Mouse (Mus musculus) megakaryocyte-erythroid progenitor cell, adult 5-6 weeks (primary cell): ENCODE data around the gene Slc25a26. TPM values are rescaled to one million over a fixed set of nuclear protein-coding genes. Genes with fewer than 3 reads are reported as not detected.
A peak's percentile ranks its signal among the peaks of the same experiment; 100 is the strongest.

Experiments
- ATAC-seq: replicated peaks from 2 replicates; pipeline ENCODE4 v1.8.0; 2016; ENCODE audit warnings: mild to moderate bottlenecking, inconsistent platforms; ENCODE audit not compliant: severe bottlenecking, poor library complexity, low FRiP score, low TSS enrichment
- total RNA-seq, 2 experiments: library from RNA; stranded (forward) in 1 of 2; stranded (reverse) in 1 of 2; fragments of 200-1000, 215-1000 nt in 1 of 2; fragments of >200 nt in 1 of 2; fragmentation: Nextera tagmentation in 1 of 2; gene quantifications; 2 replicates each; pipeline ENCODE4 v1.2.3; 2014 to 2017

Gene Slc25a26
- total RNA-seq, 2 experiments from 2014 or later: 3.0 to 9.9 TPM

DNA sequence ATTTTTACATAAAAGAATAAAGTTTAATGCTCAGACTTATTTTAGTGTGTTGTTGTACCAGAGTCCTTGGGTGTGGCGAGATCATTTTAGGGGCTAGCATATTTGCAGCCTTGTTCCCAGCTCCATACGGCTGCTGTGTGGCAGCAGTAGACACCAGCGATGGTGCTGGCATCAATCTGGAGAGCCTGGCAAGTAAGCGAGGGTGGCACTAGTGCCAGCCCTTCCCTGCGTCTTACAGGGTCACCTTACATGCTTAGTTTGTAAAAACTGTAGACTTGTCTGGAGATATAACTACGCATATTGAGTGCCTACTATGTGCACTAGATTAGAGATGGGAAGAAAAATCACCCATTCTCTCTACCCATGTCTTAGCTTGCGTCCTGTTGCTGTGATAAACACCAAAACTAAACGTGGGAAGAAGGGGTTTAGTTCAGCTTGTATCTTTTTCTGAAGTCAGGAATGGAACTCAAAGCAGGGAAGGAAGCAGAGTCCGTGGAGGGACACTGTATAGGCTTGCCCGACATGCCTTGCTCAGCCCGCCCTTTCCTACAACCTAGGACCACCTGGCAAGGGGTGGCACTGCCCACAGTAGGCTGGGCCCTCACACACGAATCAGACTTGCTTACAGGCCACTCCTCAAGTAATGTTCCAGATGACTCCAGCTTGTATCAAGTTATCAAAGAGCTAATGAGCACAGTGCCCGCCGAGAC lies 96.1 kb downstream of the Slc25a26 start:
- ATAC-seq: no peak

- no peak for ATAC-seq
Measured at GRCm38 (mm10) chr6:94596761-94597485, 96.8 kb downstream of the Slc25a26 start.

DNA sequence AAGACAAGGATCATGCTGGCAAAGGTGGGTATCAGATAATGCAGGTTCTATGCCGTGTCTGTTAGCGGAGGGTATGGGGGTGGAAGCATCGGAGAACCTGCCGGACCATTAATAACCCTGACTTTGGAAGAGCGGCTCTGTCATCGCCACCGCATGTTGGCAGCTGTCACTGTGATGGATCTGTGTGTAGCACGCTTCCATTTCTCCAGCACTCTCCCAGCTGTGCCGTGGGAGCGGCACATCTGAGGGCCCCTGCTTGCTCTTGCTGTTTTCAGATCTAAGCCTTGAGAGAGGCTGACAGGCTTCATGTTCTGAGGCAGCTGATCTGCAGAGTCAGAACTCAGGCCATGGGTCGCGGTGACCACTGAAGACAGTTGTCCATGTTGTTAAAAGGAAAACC lies 98.3 kb downstream of the Slc25a26 start:
- no peak for ATAC-seq

GRCm38 (mm10) chr6:94599016-94599415 lies 98.9 kb downstream of the Slc25a26 start:
- ATAC-seq: 0 out of 2 replicates have a peak, but pooled peaks have one; percentile 42

GRCm38 (mm10) chr6:94601101-94601500 lies 101.0 kb downstream of the Slc25a26 start:
- ATAC-seq: no peak

- no peak for ATAC-seq
Measured at GRCm38 (mm10) chr6:94601811-94602210, 101.7 kb downstream of the Slc25a26 start.

DNA sequence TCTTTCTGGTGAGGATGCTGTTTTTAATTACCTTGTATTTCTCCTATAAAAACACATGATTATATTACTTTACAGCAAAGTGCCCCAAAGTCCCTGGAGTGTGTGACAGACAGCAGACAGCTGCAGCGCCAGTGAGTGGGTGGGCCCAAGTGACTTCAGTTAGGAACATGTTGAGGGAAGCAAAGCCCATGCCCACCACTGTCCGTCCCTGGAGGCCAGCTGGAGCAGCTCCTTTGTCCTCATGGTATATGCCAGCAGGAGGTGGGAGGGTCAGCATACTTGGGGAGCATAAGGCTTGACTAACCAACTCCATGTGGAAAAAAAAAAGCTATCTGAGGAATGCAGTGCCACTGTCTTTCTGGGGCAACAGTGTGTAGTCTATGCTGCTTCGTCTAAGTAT lies 103.9 kb downstream of the Slc25a26 start:
- no peak for ATAC-seq

GRCm38 (mm10) chr6:94604546-94604945 lies 104.4 kb downstream of the Slc25a26 start:
- ATAC-seq: no peak

GRCm38 (mm10) chr6:94613235-94613895 lies 113.2 kb downstream of the Slc25a26 start:
- ATAC-seq: no peak

- no peak for ATAC-seq
Measured at GRCm38 (mm10) chr6:94614346-94614745, 114.2 kb downstream of the Slc25a26 start.

DNA sequence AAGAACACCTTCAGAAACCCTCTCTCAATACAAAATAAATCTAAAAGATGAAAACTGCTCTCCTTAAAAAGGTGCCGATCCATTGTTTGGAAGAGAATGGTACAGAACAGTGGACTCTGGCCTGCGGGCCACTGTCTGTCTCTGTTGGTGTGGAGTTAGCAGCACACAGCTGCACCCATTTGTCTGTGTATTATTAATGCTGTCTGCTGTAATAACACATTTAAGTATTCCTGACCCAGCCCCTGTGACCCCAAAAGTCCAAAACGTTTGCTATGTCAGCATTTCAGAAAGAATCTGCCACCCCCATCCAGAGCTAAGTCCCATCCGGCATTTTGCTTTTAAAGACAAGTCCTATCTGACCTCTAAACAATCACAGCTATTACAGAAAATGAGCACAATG lies 115.8 kb downstream of the Slc25a26 start:
- ATAC-seq: no peak

DNA sequence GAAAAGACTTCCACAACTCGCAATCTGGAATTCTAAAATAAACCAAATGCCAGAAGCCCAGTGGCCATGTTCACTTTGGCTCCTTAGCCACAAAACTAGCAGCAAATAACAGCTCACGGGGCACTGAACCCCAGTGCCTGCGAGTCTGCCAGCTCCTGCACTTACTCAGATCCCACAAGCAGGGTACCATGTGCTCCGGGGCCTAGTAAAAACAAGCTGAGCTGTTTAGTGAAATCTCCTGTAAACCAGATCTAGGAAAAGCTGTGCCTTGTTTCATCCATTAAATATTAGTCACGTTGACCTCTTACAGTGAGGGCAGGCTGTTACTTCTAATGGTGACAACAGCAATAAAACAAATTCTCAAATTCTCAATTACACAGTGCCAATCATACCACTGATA lies 118.5 kb downstream of the Slc25a26 start:
- ATAC-seq: no peak

DNA sequence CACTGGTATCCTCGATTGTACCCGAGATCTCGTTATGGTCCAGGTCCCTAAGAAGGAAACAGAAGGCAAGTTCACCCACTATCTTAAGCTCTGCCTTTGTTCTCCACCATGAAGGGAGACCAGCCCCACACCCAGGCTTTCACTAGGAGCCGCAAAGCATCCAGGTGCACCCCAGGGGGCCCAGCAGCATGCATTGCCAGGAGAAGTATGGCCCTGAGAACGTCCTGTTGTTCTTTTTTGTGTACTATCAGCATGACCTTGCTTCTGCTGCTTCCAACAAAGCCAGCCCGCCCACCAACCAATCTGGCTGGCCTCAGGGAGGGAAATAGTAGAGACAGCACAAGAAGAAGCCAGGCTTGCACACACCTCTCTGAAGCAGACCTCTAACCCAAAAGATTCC lies 120.2 kb downstream of the Slc25a26 start:
- no peak for ATAC-seq

DNA sequence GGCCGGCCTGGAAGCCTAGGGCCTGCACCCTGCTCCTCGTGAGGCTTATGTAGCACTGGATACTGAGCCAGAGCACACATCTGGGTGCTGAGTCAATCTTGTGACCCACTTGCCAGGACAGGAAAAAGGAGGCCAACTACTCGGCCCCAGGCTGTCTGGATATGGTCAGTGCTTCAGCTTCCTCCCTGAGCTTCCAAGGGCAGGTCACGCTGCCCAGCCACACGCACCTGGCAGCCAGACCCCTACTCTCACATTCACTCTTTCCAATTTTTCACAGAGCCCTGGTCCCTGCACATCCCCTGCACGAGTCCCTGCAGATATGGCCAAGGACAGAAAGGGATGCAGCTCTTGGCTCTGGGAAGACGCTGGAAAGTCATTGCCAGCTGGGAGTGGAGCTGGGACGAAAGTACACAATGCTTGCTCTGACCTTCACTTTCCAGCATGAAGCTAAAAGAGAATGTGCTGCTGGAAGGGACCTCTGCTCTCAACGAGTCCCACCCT lies 120.7 kb downstream of the Slc25a26 start:
- no peak for ATAC-seq

- ATAC-seq: peak; percentile 84
Measured at GRCm38 (mm10) chr6:94622983-94623382, 122.9 kb downstream of the Slc25a26 start.

DNA sequence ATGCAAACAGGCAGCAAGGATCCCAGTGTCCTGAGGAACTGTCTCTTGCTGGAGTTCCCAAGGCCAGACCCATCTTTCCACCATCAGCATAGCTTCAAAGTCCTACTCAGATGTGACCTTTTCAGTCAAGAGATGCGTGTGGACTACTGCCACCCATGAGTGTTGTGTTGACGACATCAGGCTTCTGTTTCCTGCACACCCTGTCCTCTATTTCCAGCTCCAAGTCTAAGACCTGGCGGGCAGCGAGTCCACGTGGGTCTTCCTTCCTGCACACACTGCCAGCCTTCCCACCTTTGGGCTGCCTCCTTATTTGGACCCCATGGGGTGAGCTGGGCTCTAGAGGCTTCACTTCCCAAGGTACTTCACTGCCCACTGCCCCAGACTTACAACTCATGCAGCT lies 124.4 kb downstream of the Slc25a26 start:
- no peak for ATAC-seq

- ATAC-seq: no peak
Measured at GRCm38 (mm10) chr6:94625896-94626295, 125.8 kb downstream of the Slc25a26 start.

DNA sequence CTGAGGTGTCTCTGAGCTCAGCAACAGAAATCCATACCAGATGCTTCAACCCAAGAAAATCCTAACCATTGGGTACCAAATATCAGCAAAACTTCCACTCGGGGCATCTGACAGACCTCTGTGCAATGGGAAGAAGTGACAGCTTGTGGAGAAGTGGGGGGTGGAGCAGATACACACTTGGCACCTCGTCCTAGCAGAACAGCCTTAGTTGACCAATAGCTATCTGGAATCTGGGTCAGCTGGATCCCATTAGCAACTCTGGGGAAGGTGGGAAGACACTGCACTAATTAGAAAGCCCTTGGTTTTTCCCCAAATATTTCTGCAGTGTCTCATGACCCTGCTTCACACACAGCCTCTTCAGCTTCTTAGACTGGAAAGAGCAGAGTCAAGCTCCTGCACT lies 126.7 kb downstream of the Slc25a26 start:
- no peak for ATAC-seq

DNA sequence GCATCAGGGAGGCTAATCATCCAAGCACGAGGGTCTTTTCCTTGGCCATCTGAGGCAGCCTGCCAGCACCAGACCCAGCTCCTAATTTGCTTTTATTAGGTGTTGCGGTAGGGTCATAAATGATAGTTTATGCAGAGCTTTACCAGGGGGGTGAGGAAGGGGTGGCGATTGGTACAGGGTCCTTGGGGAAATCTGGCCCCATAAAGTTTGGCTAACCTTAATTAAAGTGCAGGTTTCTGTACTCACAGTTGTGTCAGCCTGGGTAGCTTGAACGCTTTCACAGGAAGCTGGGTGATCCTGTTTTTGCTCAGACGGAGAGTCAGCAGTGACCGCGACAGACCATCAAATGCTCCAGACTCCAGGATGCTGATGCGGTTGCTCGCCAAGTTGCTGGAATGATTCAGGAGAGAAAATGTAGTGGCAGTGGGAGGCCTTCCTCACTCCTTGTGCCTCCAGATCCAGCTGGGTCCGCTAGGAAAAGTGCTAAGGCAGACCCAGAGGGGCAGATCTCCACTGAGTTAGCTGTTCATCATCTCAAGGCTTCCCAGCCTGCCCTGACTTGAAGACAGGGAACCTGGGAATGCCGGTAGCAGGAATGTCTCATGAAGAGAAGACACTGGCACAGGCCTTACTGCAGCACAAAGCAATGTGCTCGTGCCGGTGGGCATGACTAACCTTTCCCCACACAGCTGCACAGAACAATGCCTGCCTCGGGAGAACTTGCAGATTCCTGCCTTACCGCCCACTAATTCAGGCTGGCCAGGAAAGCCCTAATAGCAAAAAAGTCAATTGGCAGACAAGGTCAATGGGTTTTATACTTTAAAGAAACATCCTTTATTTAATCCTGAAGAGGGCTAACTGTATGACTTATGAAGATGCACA lies 127.8 kb downstream of the Slc25a26 start:
- no peak for ATAC-seq
